8 mouse cellular contexts compared by ENCODE assay signal in the genomic region with DNA sequence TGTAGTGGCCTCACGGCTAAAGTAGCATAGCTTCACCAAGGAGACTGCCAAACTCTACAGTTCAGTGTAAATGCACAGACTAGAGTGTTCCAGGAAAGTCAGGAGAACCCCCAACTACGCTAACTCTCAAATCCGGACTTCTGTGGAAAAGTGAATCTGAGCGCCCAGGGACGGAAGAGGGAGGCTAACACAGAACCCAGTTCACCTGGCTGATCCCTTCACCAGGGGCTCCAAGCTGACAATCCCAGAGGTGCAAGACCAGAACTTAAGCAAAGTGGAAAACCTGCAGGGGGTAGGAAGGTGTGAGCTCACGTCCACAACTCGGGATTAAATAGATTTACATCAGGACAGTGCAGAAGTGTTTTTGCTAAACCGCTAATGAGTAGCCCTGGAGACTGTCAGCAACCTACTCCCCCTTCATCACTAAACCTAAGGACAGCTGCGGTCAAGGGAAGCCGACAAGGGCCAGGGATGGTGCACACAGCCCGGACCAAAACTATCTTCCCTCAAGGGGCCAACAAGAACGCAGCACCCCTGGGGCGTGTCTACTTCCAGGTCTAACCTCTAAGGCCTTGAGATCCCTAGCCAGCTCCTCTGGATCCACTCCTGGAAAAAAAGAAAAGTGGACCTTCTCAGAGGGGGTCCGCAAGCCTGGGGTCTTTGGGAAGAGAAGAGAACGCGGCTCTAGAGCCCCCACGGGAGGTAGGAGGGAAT. TPM values are rescaled to one million over a fixed set of nuclear protein-coding genes. Genes with fewer than 3 reads are reported as not detected.
DNase-seq lines count a peak whose midpoint lies in the region; ATAC-seq and TF ChIP-seq lines count a peak whose summit lies in the region.

No protein-coding gene starts in this region.

- peak overlapping the region; percentile 76 for H3K27ac ChIP-seq in kidney, adult 2 months (ENCODE audit: insufficient read depth, low read depth, low read length)
- no peak overlapping the region; the same call in 1 of the 2 replicates for H3K27ac ChIP-seq in forebrain, embryonic 12.5 days
- peak overlapping the region; percentile 74; the same call in 1 of the 2 replicates for H3K27ac ChIP-seq in limb, embryonic 12.5 days

- ATAC-seq in forebrain, embryonic 12.5 days (ENCODE audit: low FRiP score) = no peak
- ATAC-seq in limb, embryonic 12.5 days (ENCODE audit: insufficient number of reproducible peaks, insufficient read depth, low FRiP score, low TSS enrichment, low read depth) = no peak

- no peaks in the 10 kb centered on the region for H3K36me3 ChIP-seq in kidney, adult 2 months (ENCODE audit: control insufficient read depth, insufficient read depth, low read length)
- H3K36me3 ChIP-seq in forebrain, embryonic 12.5 days (replicated peaks) = no peaks in the 10 kb centered on the region
- H3K36me3 ChIP-seq in limb, embryonic 12.5 days = 0 out of 2 replicates have a peak, but pooled peaks cover 3% of the 10 kb centered on the region

- WGBS in kidney, adult 2 months = 3% methylated on average over 17 of the region's 17 CpGs
- WGBS in forebrain, embryonic 12.5 days = 11% methylated on average over 17 of the region's 17 CpGs
- WGBS in limb, embryonic 12.5 days = 7% methylated on average over 17 of the region's 17 CpGs

- TF ChIP-seq POLR2A in kidney, adult 2 months (IDR thresholded peaks at IDR 0.05; ENCODE audit: low read depth, low read length) = no peak

- peak overlapping the region; percentile 89 for H3K4me2 ChIP-seq in forebrain, embryonic 12.5 days
- peak overlapping the region; percentile 91 for H3K4me2 ChIP-seq in limb, embryonic 12.5 days

- no peaks in the 10 kb centered on the region for H3K9me3 ChIP-seq in forebrain, embryonic 12.5 days
- H3K9me3 ChIP-seq in limb, embryonic 12.5 days = no peaks in the 10 kb centered on the region

- peak overlapping the region; percentile 60 for H3K4me3 ChIP-seq in kidney, adult 2 months (ENCODE audit: insufficient read depth, low read depth, low read length)
- H3K4me3 ChIP-seq in forebrain, embryonic 12.5 days (replicated peaks) = peak overlapping the region; percentile 81
- H3K4me3 ChIP-seq in limb, embryonic 12.5 days (replicated peaks) = peak overlapping the region; percentile 75

- H3K27me3 ChIP-seq in kidney, adult 2 months (replicated peaks; ENCODE audit: control insufficient read depth, insufficient read depth, low read length) = no peaks in the 10 kb centered on the region
- H3K27me3 ChIP-seq in forebrain, embryonic 12.5 days = no peaks in the 10 kb centered on the region
- no peaks in the 10 kb centered on the region for H3K27me3 ChIP-seq in limb, embryonic 12.5 days

- H3K9ac ChIP-seq in forebrain, embryonic 12.5 days = peak overlapping the region; percentile 80
- H3K9ac ChIP-seq in limb, embryonic 12.5 days (replicated peaks) = peak overlapping the region; percentile 84

- no peak for DNase-seq in kidney, adult 2 months
- no peak for DNase-seq in kidney, adult 8-10 months
- DNase-seq in Muller cell, postnatal 12 days (ENCODE audit: inconsistent ontology term) = peak; percentile 40
- peak; percentile 22 for DNase-seq in retina, embryonic 14.5 days (ENCODE audit: low spot score)
- DNase-seq in left cerebral cortex, adult 9 months (ENCODE audit: low spot score in 2 of 2) = no peak
- no peak for DNase-seq in ovary, postnatal 14 days (ENCODE audit: low spot score)

- TF ChIP-seq CTCF in kidney, adult 2 months (conservative IDR thresholded peaks at IDR 0.05; ENCODE audit: insufficient read depth, insufficient read length, low read depth, low read length) = no peak

- H3K4me1 ChIP-seq in kidney, adult 2 months (ENCODE audit: control insufficient read depth, insufficient read depth, low read length) = peaks cover 29% of the 10 kb centered on the region
- peaks cover 10% of the 10 kb centered on the region for H3K4me1 ChIP-seq in forebrain, embryonic 12.5 days
- H3K4me1 ChIP-seq in limb, embryonic 12.5 days (replicated peaks) = peaks cover 16% of the 10 kb centered on the region

RNA-seq across cellular contexts. Expression of a gene that starts 0.9 kb away (rescaled TPM):
- polyA plus RNA-seq in kidney, adult 2 months (2012; rRNA removed) = 116 and 126 TPM in 2 replicates
- 37.0 and 40.7 TPM in 2 replicates for polyA plus RNA-seq in forebrain, embryonic 12.5 days (2016; fragmentation: Nextera tagmentation; extraction: Ambion mirVana)
- polyA plus RNA-seq in limb, embryonic 12.5 days (2016; fragmentation: Nextera tagmentation; extraction: Ambion mirVana) = 45.5 and 50.6 TPM in 2 replicates

RNA-seq across cellular contexts. Expression of a gene that starts 47.2 kb away (rescaled TPM):
- polyA plus RNA-seq in kidney, adult 2 months (2012; rRNA removed) = 10.3 and 11.1 TPM in 2 replicates
- polyA plus RNA-seq in forebrain, embryonic 12.5 days (2016; fragmentation: Nextera tagmentation; extraction: Ambion mirVana) = 57.0 and 62.4 TPM in 2 replicates
- 26.0 and 27.2 TPM in 2 replicates for polyA plus RNA-seq in limb, embryonic 12.5 days (2016; fragmentation: Nextera tagmentation; extraction: Ambion mirVana)

Comparison
In these comparisons a context has a peak if more than half of its experiments do, and no peak if none do; other contexts are left out.
1. DNase-seq: peak in Muller cell, postnatal 12 days (single experiment) and retina, embryonic 14.5 days (single experiment); none in kidney, adult 2 months (single experiment), kidney, adult 8-10 months (0 of 2), left cerebral cortex, adult 9 months (0 of 2) and ovary, postnatal 14 days (single experiment).
2. Peak in every context shown above with its lines, with median percentiles within 50 percentile points of each other: H3K4me3 ChIP-seq.